Mouse (Mus musculus): ENCODE measurements around the gene Slc39a13. TPM values are rescaled to one million over a fixed set of nuclear protein-coding genes. Genes with fewer than 3 reads are reported as not detected.

Gene Slc39a13
- polyA plus RNA-seq (2012; ENCODE audit: insufficient read depth, low replicate concordance) = 28.0 and 30.3 TPM in 2 replicates

DNA sequence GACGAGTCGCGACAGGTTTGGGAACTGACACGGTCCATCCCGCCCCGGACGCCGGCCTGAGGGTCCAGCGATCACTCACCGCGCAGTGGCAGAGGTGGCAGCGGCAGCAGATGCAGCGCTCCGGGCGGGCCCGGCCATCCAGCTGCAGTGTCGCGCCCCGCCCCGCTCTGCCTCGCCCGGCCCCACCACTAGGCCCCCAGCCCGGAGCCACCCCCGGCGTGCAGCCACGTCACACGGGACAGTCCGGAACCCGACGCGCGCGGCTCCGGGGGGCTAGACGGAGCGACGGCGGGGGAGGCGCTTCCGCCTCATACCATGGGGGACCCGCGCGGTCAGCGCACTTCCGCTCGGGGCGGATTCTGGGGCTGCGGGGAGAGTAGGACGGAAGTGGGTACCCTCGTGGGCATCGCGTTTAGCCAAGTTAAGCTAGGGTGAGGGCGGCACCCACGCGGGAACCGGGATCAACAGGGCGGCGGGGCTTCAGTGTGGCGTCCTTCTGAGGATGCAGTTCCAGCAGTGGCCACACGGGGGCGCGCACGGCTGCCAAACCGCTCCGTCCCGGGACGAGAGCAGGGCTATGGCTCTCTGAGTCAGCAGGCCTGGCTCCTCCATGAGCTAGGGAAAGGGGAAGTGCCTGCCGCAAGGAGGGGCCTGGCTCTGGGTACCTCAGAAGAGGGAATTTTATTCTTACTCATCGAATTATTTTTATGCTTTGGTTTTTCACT, at the start of gene Slc39a13:
Slc39a13 (minus strand) TSS at position 342 of the 725 bp plus-strand sequence.
- no peaks in the 10 kb centered on the region for H3K27me3 ChIP-seq (replicated peaks)
- H3K4me3 ChIP-seq (replicated peaks) = peak within 1 kb of the TSS; percentile 97
- peaks cover 57% of the 10 kb centered on the region for H3K4me1 ChIP-seq
- H3K9me3 ChIP-seq = no peaks in the 10 kb centered on the region
- peak; percentile 44; the same call in 1 of the 2 replicates for TF ChIP-seq FLI1 (IDR thresholded peaks at IDR 0.05; ENCODE audit: low read length)
- no peak for TF ChIP-seq GATA1 (IDR thresholded peaks at IDR 0.05; ENCODE audit: borderline replicate concordance, low read length)
- peaks cover 37% of the 10 kb centered on the region for H3K36me3 ChIP-seq (replicated peaks; ENCODE audit: low read length)

DNA sequence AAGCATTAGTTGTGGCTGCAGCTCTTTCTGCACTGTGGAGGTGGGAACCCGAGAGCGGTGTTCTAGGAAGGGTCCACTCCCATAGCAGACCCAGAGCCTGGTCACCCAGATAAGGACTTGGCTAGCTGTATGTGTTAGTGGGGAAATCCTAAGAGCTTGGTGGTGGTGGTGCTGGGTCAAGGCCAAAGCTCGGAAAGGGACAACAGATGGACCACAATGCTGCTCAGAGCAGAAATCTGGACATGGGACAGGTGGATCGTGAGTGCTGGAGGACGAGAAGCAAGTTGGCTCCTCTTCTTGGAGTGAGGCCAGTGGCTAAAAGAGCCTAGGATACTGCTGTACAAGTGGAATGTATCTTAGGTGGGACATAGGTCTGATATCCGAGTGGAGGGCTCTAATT, 49.3 kb upstream of the Slc39a13 start:
- H3K4me3 ChIP-seq (replicated peaks) = no peak overlapping the region
- no peaks in the 10 kb centered on the region for H3K9me3 ChIP-seq
- peaks cover 22% of the 10 kb centered on the region for H3K36me3 ChIP-seq (replicated peaks; ENCODE audit: low read length)
- TF ChIP-seq GATA1 (IDR thresholded peaks at IDR 0.05; ENCODE audit: borderline replicate concordance, low read length) (no peak), FLI1 (IDR thresholded peaks at IDR 0.05; ENCODE audit: low read length) (no peak)
- peaks cover 37% of the 10 kb centered on the region for H3K4me1 ChIP-seq
- peaks cover 54% of the 10 kb centered on the region for H3K27me3 ChIP-seq (replicated peaks)

- TF ChIP-seq FLI1 (IDR thresholded peaks at IDR 0.05; ENCODE audit: low read length) (no peak), GATA1 (IDR thresholded peaks at IDR 0.05; ENCODE audit: borderline replicate concordance, low read length) (no peak)
- peaks cover 42% of the 10 kb centered on the region for H3K4me1 ChIP-seq
- H3K9me3 ChIP-seq = no peaks in the 10 kb centered on the region
- peaks cover 49% of the 10 kb centered on the region for H3K27me3 ChIP-seq (replicated peaks)
- H3K4me3 ChIP-seq (replicated peaks) = peak overlapping the region; percentile 29
- peaks cover 27% of the 10 kb centered on the region for H3K36me3 ChIP-seq (replicated peaks; ENCODE audit: low read length)
These were observed 48.8 kb upstream of the Slc39a13 start for GRCm38 (mm10) chr2:91119061-91119460.

DNA sequence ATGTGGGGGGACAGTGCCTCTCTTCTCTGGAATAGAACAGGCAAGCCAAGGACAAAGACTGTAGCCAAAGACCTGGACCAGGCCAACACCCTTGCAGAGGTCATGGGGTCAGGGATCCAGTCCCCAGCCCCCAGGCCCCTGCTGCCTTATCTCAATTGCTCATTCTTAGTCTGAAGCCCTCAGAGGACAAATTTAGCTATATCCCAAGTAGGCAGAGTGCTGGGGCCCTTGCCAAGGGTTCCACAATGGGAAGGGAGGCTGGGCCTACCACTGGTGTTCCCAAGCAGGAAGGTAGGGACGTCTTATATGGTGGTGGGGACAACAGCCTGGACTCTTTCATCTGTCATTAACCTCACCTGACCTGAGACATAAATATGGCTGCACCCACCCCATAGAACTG, 48.4 kb upstream of the Slc39a13 start:
- H3K27me3 ChIP-seq (replicated peaks) = peaks cover 47% of the 10 kb centered on the region
- peaks cover 46% of the 10 kb centered on the region for H3K4me1 ChIP-seq
- no peaks in the 10 kb centered on the region for H3K9me3 ChIP-seq
- H3K36me3 ChIP-seq (replicated peaks; ENCODE audit: low read length) = peaks cover 31% of the 10 kb centered on the region
- no peak for TF ChIP-seq GATA1 (IDR thresholded peaks at IDR 0.05; ENCODE audit: borderline replicate concordance, low read length)
- no peak for TF ChIP-seq FLI1 (IDR thresholded peaks at IDR 0.05; ENCODE audit: low read length)
- H3K4me3 ChIP-seq (replicated peaks) = no peak overlapping the region

GRCm38 (mm10) chr2:91117585-91118275, 47.5 kb upstream of the Slc39a13 start, which contains the start of gene Mybpc3:
Gene Mybpc3 (plus strand): TSS chr2:91118144.
- Histone ChIP-seq H3K36me3 (replicated peaks; ENCODE audit: low read length) (peaks cover 40% of the 10 kb centered on the region), H3K4me3 (replicated peaks) (no peak within 1 kb of the TSS), H3K4me1 (peaks cover 54% of the 10 kb centered on the region), H3K9me3 (no peaks in the 10 kb centered on the region), H3K27me3 (replicated peaks) (peaks cover 38% of the 10 kb centered on the region)
- TF ChIP-seq GATA1 (IDR thresholded peaks at IDR 0.05; ENCODE audit: borderline replicate concordance, low read length) (no peak), FLI1 (IDR thresholded peaks at IDR 0.05; ENCODE audit: low read length) (no peak)

DNA sequence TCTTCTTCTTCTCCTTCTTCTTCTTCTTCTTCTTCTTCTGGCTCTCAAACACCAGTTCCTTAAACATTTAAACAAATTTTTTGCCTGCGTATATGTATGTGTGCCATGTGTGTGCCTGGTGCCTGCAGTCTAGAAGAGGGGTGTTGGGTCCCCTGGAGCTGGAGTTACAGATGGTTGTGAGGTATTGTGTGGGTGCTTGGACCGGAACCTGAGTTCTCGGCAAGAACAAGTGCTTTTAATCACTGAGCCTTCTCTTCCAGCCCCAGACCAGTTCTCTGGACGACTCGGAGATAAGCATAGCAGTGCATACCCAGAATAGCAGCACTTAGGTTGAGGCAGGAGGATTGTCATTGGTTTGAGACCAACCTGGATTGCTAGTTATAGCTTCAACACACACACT, 46.6 kb upstream of the Slc39a13 start:
- H3K36me3 ChIP-seq (replicated peaks; ENCODE audit: low read length) = peaks cover 43% of the 10 kb centered on the region
- H3K9me3 ChIP-seq = no peaks in the 10 kb centered on the region
- H3K27me3 ChIP-seq (replicated peaks) = peaks cover 30% of the 10 kb centered on the region
- no peak overlapping the region for H3K4me3 ChIP-seq (replicated peaks)
- TF ChIP-seq FLI1 (IDR thresholded peaks at IDR 0.05; ENCODE audit: low read length) = no peak
- no peak for TF ChIP-seq GATA1 (IDR thresholded peaks at IDR 0.05; ENCODE audit: borderline replicate concordance, low read length)
- H3K4me1 ChIP-seq = peaks cover 57% of the 10 kb centered on the region

DNA sequence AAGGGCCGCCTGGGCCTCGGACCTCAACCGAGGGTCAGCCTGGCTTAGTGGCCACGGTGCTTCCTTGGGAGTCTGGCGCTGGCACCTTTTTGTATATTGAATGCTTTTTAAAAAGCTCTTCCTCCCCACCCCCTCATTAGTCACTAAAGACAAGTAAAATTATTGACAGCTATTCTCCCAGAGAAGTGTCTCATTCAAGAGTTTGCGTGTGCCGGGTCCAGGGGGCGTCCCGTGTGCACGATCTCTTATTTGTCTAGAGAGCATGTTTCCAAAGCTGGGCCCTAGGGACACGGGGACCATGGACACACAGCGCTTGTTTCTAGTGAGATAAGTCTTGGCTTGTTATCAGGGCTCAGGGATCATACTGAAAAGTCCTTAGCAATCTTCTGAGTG, 45.4 kb upstream of the Slc39a13 start:
- TF ChIP-seq GATA1 (IDR thresholded peaks at IDR 0.05; ENCODE audit: borderline replicate concordance, low read length) = no peak
- no peak for TF ChIP-seq FLI1 (IDR thresholded peaks at IDR 0.05; ENCODE audit: low read length)
- H3K4me3 ChIP-seq (replicated peaks) = no peak overlapping the region
- H3K36me3 ChIP-seq (replicated peaks; ENCODE audit: low read length) = peaks cover 52% of the 10 kb centered on the region
- H3K4me1 ChIP-seq = peaks cover 63% of the 10 kb centered on the region
- no peaks in the 10 kb centered on the region for H3K9me3 ChIP-seq
- peaks cover 18% of the 10 kb centered on the region for H3K27me3 ChIP-seq (replicated peaks)

DNA sequence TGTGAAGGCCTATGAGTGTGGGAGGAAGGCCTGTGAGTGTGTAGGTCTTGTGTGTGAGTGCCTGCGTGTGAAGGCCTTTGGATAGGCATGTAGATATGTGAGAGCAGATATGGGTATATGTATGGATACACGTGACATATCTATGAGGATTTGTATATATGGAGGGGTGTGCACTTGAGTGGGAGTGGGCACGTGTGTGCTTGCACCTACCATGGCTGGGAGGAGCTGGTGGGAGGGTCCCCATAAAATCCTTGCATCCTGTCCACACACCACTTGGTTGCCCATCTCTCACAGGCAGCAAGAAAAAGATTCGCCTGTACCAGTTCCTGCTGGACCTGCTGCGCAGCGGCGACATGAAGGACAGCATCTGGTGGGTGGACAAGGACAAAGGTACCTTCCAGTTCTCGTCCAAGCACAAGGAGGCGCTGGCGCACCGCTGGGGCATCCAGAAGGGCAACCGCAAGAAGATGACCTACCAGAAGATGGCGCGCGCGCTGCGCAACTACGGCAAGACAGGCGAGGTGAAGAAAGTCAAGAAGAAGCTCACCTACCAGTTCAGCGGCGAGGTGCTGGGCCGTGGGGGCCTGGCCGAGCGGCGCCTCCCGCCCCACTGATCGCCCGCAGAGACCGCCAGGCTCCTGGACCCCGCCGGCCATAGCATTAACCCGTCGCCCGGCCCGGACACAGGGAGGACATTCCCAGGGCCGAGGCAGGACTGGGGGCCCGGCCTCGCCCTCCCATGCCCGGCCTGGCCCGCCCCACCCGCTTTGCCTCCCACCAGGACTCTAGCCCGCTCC, 44.8 kb upstream of the Slc39a13 start:
- Histone ChIP-seq H3K4me1 (peaks cover 65% of the 10 kb centered on the region), H3K4me3 (replicated peaks) (no peak overlapping the region), H3K9me3 (no peaks in the 10 kb centered on the region), H3K36me3 (replicated peaks; ENCODE audit: low read length) (peaks cover 56% of the 10 kb centered on the region), H3K27me3 (replicated peaks) (peaks cover 13% of the 10 kb centered on the region)
- TF ChIP-seq FLI1 (IDR thresholded peaks at IDR 0.05; ENCODE audit: low read length) (no peak), GATA1 (IDR thresholded peaks at IDR 0.05; ENCODE audit: borderline replicate concordance, low read length) (no peak)

DNA sequence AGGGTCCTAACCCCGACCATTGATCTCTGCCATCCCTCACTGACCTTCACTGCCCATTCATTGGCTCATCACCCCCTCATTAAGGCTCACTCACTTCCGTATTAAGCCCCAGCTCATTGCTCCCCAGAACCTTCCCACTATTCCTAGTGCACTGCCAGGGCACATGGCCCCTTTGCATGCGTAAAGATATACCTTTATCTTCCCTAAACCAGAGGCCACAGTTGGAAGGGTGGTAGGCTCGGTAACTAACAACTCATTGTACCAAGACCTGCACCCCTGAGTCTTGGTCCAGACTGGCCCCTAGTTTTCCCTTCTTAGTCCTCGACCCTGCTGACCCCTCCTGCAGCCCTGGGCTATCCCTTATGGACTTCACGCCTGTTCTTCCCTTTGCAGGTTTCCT, 43.6 kb upstream of the Slc39a13 start:
- TF ChIP-seq GATA1 (IDR thresholded peaks at IDR 0.05; ENCODE audit: borderline replicate concordance, low read length) (no peak), FLI1 (IDR thresholded peaks at IDR 0.05; ENCODE audit: low read length) (no peak)

More for the DNA sequence above, 43.6 kb upstream of the Slc39a13 start:
- Histone ChIP-seq H3K4me3 (replicated peaks) (no peak overlapping the region), H3K9me3 (no peaks in the 10 kb centered on the region), H3K27me3 (replicated peaks) (peaks cover 4% of the 10 kb centered on the region), H3K36me3 (replicated peaks; ENCODE audit: low read length) (peaks cover 64% of the 10 kb centered on the region), H3K4me1 (peaks cover 69% of the 10 kb centered on the region)
